Mouse (Mus musculus) cerebellum, adult (tissue): ENCODE data around the gene Fam107b.

Experiments
- ATAC-seq: cut with Nextera tagmentation; 2 replicates; pipeline ENCODE4 v1.9.2; 2017; ENCODE audit warnings: mild to moderate bottlenecking, moderate library complexity, mixed read lengths; ENCODE audit not compliant: insufficient number of reproducible peaks, low FRiP score, low TSS enrichment

Fam107b gene

DNA sequence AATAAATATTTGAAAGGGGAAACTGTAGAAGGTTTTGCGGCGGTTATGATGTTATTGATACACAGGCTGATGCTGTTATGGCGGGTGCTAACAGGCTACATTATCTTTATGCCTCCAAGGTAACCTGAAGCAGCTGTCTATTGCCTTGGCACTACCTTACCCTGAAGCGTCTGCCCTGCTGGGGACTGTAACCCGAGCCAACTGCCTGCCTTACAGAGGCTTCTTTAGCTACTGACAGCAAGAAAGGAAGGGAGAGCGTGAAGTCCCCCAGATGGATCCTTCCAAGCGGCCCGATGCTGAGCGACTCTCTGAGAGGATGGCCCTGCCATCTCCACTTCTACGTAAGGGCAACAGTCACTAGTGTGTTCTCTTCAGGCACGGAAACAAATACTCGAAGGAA is at the start of gene Fam107b:
Fam107b (plus strand) TSS at position 303 of the 400 bp plus-strand sequence.
- ATAC-seq = no peak

GRCm38 (mm10) chr2:3522558-3522957 is 47.7 kb upstream of the Fam107b start:
- no peak for ATAC-seq

GRCm38 (mm10) chr2:3526288-3526687 is 44.0 kb upstream of the Fam107b start:
- no peak for ATAC-seq

DNA sequence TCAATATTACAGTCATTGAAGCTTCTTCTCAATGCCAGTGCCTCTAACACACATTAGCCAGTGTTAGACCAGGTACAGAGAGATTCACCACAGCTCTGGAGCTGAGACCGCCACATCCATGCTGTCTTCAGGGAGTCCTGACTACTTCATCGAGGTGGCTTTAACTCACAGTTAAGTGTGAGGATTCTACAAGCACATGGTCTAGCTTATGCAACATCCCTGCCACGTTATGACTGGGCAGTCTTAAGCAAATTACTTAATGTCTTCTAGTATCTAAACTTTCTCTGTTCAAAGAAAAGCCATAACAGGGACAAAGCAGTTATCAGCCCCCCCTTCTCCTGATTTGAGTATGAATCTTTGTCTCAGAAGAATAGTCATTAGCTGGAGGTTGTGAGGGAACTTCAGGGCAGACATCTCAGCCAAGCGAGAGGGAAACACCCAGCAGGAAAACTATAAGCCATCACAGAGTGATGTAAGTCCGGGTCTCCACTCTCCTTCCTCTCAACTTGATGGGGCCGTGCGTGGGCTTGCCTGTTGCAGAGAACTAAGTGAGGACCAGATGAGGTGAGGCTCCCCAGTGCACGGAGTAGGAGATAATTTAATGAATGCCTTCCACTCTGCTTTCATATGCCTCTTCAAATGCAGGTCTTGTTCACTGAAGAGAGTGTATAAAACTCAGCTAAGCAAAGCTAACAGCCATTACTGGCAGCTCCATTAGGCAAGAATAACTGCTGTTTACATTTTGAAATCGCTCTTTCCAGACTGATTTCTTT is 28.8 kb upstream of the Fam107b start:
- no peak for ATAC-seq

- ATAC-seq = no peak
These were observed 24.2 kb upstream of the Fam107b start for GRCm38 (mm10) chr2:3546055-3546454.

DNA sequence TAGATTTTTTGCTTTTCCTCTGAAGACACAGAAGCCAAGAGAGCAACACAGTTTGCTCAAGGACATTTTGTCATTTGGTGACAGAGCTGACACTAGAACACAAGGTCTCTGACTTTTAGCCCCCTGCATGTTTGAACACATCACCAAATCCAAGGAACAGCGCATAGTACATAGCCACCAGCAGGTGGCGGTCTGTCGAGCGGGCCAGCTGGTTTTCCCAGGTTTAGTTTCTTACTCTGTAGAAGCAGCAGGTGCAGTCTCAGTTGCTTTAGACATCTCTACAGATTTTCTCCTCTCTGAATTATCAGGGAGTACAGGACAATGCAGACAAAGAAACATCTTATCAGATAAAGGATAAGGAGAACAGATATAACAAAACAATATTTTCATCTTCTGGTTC is 23.7 kb upstream of the Fam107b start:
- ATAC-seq = peak; percentile 68

DNA sequence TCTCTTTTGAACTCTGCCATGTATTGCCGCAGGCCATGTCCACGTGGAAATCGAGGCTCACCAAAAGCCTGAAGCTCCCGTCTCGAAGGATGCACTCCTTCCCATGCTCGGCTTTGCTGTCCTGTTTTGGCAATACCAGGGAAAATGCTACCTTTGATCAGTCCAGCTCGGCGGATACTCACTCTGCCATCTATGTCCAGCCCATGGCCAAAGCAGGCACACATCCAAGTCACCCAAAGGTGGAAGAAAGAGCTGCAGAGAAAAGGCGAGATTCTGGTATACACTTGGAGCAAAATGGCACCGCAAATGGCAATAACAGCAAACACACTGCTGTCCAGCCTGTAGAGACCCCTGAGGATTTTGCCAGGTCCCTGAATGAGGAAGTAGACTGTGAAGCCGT is 318 bp downstream of the Fam107b start:
- ATAC-seq = no peak

DNA sequence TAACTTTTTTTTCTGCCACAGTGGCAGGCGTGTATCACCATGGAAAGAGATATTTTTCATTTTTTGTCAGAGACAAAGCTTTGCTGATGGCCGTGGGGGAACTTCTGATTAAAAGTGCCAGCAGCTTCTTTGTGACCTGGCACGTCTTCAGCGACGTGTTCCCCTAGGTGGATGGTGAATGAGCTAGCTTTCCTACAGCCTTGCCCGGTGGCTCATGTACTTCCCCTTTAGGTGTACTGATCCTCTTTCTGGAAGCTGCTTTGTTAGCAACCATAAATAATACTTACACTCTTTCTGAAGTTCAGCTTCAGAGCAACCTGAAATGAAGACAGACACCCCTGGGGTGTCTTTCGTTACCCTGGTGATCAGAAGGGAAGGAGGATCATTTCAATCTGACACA is 3.6 kb downstream of the Fam107b start:
- ATAC-seq = no peak

- ATAC-seq = no peak
These were observed 4.9 kb downstream of the Fam107b start for GRCm38 (mm10) chr2:3575140-3575539.

GRCm38 (mm10) chr2:3576346-3576745 is 6.1 kb downstream of the Fam107b start:
- ATAC-seq = no peak

DNA sequence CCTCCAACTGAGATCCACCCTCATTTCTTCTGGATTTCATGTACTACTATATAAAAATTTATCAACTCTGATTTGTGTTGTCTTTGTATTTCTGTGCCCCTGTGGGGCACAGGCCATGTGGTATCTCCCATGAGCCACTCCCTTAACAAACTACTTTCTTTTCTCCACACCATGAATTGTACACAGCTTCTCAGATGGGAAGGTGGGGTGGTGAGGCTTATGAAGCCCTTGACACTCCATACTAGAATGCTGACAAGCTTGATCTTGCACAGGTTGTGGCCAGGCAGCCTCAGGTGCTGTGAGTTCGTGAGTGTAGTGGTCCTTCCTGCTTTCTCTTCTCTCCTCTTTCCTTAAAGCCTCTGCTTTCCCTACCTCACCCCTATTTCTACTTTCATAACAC is 6.9 kb downstream of the Fam107b start:
- ATAC-seq = no peak

DNA sequence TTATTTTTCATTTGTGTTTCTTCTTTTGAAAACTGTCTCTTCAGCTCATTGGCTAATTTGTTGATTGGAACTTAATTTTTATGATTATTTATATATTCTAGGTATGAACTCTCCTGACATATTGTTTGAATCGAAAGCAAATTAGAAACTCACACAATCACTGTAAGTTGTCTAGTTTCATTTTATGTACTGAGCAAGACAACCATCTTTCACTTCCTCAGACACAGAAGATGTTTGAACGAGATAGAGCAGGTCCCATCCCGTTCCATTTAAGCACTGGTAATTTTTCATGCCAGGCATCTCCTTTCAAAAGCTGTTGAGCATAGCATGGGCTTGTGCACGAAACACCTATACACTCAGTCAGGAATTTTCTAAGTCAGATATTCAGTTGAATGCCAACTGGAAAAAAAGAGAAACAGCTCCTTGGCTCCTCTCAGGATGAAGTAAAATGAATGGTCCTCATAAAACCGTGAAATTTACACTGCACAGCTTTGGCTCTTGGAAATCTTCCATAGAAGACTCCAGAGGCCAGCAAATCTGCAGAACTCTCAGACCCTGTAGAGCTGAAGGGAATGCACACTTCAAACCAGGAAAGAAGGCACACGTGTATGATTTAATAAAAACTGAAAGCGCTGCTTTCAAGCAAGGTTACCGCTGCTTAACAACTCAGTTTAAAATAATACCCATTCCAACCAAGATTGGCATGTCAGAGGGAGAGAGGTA is 8.1 kb downstream of the Fam107b start:
- no peak for ATAC-seq

DNA sequence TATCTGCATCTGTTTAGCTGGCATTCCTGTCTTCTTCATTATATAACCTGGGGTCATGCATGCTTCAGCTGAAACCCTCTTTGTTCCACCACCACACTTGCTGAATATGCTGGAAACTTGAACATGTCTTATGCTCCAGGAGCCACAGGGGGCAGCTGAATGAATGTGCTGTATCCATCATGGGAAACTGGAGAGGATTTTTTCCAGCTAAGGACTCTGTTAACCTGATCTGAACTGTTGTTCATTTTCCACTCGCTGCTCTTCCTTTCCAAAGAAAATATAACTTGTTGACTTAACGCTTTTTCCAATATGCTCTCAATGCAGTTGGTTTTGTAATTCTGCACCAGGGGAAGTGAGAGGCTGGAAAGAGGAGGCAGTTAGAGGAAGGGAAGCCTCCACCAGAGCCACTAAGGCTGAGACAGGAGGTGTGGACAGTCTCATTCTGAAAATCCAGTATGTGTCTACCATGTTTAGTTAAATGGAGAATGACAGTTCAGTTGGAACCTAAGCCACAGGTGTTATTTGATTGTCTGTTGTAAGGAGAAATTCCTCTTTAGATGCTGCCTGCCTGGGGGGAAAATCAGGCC is 9.1 kb downstream of the Fam107b start:
- ATAC-seq = no peak

DNA sequence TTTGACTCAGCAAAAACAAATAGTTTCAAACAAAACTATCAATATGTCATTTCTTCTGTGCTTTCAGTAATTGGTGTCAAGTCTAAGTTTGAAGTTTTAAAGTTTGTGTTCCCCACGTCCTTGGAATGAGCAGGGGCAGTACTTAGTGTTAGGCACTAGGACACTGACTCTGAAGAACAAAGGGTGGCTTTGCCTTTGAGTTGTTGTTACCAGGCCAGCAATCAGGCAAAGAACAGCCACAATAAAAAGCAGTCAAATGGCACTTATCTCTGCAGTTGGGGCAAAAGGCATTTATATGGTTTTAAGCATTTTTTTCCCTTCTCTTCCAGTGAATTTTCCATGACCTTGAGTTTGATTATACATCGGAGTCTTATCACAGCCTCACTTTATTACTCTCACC is 12.5 kb downstream of the Fam107b start:
- no peak for ATAC-seq

DNA sequence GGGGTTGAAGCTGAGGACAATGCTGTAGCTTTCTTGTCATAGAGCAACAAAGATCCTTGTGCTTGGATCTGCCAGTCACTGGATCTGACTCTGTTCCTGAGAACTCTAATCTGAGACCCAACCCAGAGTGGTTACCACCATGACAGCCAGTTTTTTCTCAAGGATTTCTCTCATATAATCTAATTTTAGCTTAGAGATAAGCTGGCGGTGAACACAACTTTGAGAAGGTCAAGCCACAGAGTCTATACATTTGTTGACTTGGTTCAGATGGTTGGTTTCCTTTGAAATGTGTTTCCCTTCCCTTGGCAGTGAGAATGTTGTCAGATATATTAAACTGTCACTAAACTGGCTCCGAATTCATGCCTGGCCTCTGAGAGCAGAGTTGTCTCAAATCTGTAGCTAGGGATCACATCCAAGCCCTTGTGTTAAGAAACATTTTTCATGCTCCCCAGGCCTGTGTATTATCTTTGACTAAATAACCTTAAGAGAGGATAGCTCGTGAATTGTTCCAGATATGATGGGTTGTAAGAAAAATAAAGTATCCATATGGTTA is 15.0 kb downstream of the Fam107b start:
- no peak for ATAC-seq

DNA sequence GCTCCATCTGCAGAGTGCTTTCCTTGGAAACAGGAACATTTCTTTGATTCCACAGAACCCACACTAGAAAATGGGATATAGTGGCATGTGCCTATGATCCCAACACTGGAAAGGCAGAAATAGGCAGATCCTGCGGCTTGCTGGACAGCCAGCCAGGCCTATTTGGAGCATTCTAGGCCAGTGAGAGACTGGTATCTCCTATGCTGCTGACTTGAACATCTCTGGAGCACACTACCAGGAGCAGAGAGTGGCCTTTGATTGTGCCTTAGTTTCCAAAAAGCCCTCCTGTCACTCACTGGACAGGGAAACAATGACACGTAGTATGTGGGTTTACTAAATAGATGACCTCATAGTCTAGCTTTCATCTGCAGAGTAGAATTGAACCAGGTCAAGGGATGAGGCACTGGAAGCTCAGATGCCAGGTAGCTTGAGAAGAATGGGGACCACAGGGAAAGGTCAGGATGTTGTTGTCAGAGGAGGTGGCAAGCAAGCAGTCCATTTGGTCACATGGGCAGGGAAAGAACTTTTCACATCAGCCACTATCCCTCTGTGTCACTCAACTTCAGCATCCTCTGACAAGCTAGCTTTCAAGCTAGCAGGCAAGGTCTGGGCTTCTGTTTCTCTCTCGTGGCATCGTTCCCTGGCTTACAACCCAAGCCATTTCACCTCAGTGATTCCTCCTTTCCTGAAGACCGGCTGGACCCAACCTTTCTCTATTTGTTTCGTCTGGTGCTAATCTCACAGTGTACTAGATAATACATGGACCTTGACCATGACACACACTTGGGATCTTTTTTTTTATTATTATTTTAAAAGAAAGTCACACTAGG is 20.0 kb downstream of the Fam107b start:
- ATAC-seq = peak; percentile 85

DNA sequence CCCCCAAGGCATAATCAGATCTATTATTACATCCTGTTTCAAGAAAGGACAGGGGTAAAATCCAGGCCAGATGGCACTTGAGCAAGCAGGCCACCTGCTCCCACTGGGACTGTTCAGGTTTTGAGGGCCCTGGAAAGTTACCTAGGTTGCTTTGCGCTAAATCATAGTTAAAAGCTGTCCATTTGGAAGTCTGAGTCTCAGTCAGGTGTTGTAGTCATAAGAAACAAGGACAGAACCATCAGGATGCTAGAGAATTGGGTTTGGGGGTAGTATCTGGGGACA is 20.6 kb downstream of the Fam107b start:
- ATAC-seq = peak; percentile 80

DNA sequence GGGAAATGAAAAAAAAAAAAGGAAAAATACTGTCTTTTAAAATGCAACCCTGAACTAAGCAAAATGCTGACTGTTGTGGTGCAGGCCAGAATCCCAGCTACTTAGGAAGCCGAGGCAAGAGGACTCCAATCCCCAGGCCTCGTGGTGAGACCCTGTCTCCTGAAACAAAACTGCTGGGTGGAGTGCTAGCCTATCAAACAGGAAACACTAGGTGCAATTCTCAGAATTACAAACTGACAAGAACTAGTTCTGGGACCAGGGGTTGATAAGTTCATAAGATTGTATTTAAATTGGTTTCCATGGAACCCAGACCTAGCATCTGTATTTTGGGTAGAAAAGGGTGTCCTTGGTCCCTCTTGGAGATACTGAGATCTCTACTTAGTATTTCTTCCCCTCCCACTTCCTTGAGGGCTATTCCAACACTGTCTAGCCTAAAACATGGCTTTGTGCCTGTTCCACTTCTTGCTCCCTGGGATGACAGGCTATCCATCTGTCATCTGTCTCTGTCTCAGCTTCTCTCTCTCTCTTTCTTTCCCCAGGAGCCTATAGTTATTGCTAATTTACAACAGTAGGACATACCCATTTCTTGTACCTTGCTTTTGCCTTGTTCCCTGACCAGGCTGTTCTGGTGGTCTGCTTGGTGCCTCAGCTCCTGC is 24.5 kb downstream of the Fam107b start:
- ATAC-seq = peak; percentile 50

- peak; percentile 27; the same call in 1 of the 2 replicates for ATAC-seq
These were observed 30.1 kb downstream of the Fam107b start for GRCm38 (mm10) chr2:3600421-3600820.

- ATAC-seq = peak; percentile 97
These were observed 32.3 kb downstream of the Fam107b start for GRCm38 (mm10) chr2:3602599-3602998.
